Mouse (Mus musculus): ENCODE data around the gene Rnf214. TPM values are rescaled to one million over a fixed set of nuclear protein-coding genes. Genes with fewer than 3 reads are reported as not detected.

Rnf214 gene
- polyA plus RNA-seq (2012; ENCODE audit: low replicate concordance): 11.7 and 16.1 TPM in 2 replicates

DNA sequence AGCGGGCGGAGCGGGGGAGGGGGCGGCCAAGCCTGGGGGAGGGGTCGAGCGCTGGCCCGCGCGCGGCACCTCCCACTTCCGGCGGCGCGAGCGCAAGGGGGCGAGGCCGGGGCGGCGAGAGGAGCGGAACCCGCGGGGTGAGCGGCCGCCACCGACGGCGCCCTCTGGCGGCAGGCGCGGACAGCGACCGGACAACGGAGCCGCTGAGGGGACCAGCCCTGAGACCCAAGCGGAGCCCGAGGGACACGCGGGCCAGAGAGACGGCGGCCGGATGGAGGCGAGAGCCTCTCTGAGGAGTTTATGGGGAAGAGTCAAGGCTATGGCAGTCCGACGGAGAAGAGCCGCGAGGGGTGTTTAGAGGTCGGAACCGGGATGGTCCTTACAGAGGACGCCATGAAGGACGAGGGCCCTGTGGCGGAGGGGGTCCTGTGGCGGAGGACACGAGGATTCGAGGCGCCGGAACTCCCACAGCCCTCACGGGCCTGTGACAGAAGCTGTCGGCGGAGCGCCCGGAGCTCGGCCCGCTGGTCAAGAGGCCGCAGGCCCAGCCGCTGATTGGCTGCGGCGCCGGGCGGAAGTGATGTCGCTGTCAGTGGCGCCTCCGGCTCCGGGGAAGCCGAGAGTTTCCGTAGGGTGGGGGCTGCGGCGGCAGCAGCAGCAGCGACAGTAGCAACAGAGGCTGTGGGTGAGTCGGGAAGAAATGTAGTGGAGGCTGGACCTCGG is at the start of gene Rnf214, which contains the start of gene Pcsk7:
Gene Rnf214 (minus strand): TSS at position 557 of the 723 bp plus-strand sequence.
Gene Pcsk7 (plus strand): TSS at position 143 of the 723 bp plus-strand sequence.

DNA sequence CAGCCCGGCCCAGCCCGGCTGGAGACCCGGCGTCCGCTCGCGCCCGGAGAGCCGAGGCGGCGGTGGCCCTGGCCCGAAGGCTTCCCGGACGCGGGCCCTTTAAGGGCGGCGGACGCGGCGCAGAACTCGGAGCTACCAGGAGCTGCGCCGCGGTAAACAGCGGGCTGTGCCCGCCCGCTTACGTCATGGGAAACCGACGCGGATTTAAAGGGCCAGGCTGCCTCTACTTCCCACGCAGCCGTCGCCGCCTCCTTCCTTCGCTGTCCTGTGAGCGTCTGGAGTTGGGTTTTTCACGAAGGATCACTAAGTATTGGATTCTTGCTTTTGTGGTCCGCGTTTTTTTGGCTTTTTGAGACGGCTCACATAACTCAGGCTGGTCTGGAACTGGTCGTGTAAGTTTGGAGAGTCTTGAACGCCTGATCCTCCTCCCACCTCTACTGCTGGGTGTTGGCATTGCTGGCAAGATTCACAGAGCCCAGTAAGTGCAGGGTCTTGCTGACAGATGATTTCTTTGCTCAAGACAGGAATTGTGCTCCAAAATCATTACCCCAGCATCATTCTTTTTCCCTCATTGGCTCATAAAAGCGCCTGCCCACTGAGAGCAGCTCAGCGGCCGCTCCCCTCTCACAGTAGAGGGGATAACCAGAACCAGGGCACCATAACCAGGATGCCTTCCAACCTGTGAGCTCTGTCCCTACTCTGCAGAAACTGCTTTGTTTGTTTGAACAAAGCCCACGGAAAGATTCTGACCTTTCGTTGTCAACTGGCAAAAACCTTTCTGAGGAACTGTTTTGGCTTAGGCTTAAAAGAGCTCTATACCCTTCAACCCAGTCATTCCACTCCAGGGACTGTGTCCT is 48.6 kb upstream of the Rnf214 start, which contains the start of gene Sidt2:
Gene Sidt2 (minus strand): TSS at position 152 of the 857 bp plus-strand sequence.

DNA sequence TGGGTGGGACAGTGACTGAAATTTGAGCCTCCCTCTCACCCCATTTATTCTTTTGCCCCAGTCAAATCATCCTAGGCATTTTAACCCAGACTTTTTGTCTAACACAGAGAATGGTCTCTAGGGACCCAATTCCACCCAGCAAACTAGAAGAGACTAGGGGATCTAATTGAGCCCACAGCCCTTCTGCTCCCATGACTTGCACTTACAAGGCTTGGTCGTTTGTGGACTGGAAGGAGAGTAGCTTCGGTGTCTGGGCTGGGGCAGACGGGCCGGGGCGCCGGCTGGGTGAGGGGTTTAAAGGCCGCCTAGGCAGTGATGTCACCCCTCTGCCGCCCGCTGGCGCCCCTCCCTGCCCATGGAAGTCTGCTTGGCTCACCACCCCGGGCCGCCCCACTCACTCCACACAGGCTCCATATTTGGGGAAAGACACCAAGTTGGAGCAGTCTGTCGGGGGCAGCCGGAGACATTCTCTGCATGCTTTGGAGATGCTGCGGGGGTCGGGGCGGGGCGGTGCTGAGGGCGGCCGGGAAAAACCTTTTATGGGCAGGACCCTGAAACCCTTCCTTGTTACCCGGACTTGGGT is 29.0 kb upstream of the Rnf214 start, which contains the start of gene Tagln:
Gene Tagln (minus strand): TSS at position 431 of the 583 bp plus-strand sequence.

DNA sequence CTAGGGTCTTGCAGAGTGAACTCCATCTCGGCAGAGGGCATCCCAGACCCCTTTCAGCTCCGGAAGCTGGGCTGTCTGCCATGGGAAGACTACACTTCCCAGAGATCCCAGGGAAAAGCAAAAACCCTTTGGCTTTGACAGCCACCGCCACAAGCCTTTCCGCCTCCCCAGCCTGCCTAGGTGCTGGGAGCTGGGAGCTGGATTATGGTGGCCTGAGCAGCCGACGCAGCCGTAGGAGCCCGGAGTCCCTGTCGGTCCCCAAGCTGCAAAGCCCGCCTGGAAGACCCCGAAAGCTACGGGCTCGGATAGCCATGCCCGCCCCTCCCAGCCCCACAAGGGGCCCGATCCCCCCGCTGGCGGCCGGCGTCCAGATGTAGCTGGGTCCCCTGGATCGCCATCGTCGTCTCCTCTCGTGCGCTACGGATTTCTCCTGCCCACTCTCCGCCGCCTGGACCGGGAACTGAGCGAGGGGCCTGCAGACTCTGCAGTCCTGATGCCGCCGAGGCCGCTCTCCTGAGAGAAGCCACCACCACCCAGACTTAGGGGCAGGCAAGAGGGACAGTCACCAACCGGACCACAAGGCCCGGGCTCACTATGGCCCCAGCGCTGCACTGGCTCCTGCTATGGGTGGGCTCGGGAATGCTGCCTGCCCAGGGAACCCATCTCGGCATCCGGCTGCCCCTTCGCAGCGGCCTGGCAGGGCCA is 68.1 kb downstream of the Rnf214 start, which contains the start of gene Bace1:
Gene Bace1 (plus strand): TSS at position 147 of the 705 bp plus-strand sequence.

DNA sequence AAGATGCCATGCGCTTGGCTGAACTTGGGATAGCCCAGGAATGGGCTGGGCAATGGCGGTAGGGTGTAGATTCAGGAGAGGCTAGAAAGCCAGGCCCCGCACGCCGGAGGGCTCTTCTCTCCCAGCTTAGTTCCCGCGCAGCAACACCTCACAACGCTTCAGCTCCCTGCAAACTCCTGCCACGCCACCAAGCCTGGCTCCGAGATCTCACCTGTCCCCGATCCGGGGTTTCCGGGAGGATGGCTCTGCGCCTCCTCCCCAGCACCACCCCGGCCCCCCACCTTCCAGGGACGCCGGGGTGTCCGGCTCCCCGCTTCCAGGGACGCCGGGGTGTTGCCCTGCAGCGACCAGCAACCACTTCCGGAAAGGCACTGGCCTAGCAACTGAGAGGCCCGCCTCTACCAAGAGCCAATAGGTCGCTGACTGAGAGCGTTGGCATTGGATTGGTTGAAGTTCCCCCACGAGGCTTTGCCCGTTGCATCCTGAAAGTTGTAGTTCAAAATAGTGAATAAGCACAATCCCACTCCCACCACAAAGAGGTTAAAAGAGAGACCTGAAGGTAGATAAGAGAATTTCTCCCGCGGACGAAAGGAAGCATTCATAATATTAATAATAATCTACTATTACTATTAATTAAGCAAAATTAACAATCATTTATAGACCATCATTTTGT is 78.3 kb downstream of the Rnf214 start, which contains the start of gene Cep164:
Gene Cep164 (minus strand): TSS at position 401 of the 673 bp plus-strand sequence.

Other genes starting within 250 kb of the Rnf214 start
- gene Cep164, start 78.2 kb downstream of the Rnf214 start, polyA plus RNA-seq (2012; ENCODE audit: low replicate concordance): 95.1 and 185 TPM in 2 replicates
- 0.46 and 0.89 TPM in 2 replicates for gene Bace1, start 68.3 kb downstream of the Rnf214 start, polyA plus RNA-seq (2012; ENCODE audit: low replicate concordance)
- 12.6 and 13.0 TPM in 2 replicates for gene Pcsk7, start 414 bp downstream of the Rnf214 start, polyA plus RNA-seq (2012; ENCODE audit: low replicate concordance)
- gene Tagln, start 29.1 kb upstream of the Rnf214 start, polyA plus RNA-seq (2012; ENCODE audit: low replicate concordance): 0.72 and 2.9 TPM in 2 replicates
- 66.6 and 188 TPM in 2 replicates for gene Sidt2, start 48.3 kb upstream of the Rnf214 start, polyA plus RNA-seq (2012; ENCODE audit: low replicate concordance)
- 59.1 and 67.6 TPM in 2 replicates for gene Pafah1b2, start 105.8 kb upstream of the Rnf214 start, polyA plus RNA-seq (2012; ENCODE audit: low replicate concordance)
- gene Sik3, start 105.9 kb upstream of the Rnf214 start, polyA plus RNA-seq (2012; ENCODE audit: low replicate concordance): 17.7 and 19.2 TPM in 2 replicates

Measured in hematopoietic multipotent progenitor cell, adult 10-12 weeks (in vitro differentiated cells).